Mouse (Mus musculus) T-cell, adult 2 months (primary cell): ENCODE measurements around the gene Rps3.
"Not testable (repeated sequence)": the region's sequence is repeated elsewhere in the genome, so short reads cannot be mapped to it uniquely, and the experiment has no call there.

Experiments used
- DNase-seq: peaks from one replicate; pipeline ENCODE4 v3.0.0; 2022; ENCODE audit warnings: low spot score

The Rps3 gene

GRCm38 (mm10) chr7:99483271-99483923 is at the start of gene Rps3:
Rps3 (minus strand) TSS chr7:99483738.
- DNase-seq: peak; percentile 96

- DNase-seq: no peak
Observed at GRCm38 (mm10) chr7:99532526-99532925, 49.0 kb upstream of the Rps3 start.

DNA sequence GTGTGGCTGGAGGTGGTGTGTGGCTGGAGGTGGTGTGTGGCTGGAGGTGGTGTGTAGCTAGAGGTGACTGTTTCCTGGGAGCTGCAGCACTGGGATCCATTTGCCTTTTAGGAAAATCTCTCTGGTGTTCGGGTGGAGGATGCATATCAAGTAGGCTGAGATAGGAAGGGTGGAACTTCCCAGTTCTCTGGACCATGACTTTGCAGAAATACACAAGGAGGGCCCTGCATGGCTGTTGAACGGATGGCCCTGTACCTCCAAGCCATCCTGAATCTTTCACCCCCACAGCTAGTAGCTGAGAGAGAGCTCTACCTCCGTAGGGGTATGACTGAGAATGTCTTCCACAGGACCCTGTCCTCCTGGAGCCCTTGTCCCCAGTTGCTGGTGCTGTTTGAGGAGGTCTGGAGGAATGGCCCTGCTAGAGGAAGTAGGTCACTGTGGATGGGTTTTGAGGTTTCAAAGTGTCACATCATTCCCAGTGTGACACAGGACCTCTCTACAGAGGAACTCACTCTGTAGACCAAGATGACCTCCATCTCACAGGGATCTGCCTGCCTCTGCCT is 48.0 kb upstream of the Rps3 start:
- DNase-seq: no peak

GRCm38 (mm10) chr7:99529410-99529809 is 45.9 kb upstream of the Rps3 start:
- DNase-seq: no peak

DNA sequence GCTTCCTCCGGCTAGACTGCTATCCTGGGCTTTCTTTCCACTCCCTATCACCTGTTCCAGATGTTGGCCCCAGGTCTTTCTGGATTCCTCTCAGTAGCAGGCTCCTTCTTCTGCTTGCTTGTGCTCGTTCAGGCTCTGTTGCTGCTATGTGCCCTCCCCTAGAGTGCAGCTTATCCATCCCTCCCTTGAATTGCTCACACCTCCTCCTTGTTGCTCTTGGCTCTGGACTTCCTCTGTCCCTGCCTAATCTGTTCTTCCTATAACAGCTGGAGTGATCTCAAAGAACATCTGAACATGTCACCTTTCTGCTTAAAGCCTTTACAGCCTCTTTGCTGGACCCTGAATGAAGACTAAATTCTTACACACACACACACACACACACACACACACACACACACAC is 45.0 kb upstream of the Rps3 start:
- DNase-seq: no peak

DNA sequence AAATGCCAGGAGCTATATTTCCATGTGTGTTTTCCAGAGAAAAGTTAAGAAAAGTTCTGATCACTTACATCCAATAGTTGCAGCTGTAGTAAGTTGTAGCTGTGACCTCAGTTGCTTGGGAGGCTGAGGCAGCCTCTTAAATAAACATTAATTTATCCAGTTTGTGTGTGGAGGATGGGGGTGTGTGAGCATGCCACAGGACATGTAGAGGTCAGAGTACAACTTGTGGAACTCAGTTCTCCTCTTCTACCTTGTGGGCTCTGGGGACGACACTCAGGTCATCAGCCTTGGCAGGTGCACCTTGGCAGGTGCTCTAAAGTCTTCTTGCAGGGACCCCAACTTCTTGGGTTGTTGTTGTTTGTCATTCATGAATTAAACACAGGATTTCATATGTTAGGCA is 40.3 kb upstream of the Rps3 start:
- DNase-seq: no peak

DNA sequence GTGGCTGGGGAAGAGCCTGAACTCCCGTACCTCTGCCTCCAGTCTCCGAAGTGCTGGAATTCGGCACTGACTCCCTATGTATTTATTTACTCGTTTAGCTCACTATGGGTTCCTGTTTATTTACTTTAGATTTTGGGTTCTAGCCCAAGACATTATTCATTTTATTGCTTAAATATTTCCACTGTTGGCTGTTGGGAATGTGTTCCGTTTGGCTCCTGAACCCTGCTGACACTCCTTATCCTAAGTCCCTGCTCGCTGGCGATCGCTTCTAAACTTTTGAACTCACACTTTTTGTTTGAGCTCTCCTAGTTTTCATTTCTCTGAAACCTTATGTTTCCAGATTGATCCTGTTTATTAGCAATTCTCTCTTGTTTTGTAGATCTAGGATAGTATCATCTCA is 39.6 kb upstream of the Rps3 start:
- DNase-seq: no peak

- DNase-seq: no peak
Observed at GRCm38 (mm10) chr7:99518954-99519644, 35.6 kb upstream of the Rps3 start.

DNA sequence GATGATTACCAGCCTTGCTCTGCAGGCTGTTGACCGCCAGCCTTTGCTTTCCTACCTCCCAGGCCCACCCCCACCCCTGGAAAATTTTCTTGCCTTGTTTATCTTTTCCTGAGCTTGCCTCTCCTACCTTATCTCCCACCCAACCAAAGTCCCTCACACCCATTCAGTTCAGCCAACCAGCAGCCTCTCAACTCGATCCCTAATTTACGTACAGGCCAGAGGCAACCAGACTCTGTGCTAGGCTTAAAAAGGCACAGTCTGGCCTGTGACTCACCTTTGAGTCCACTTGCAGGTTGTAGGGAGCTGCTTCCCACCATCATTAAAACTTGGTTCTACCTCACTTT is 33.2 kb upstream of the Rps3 start:
- no peak for DNase-seq

DNA sequence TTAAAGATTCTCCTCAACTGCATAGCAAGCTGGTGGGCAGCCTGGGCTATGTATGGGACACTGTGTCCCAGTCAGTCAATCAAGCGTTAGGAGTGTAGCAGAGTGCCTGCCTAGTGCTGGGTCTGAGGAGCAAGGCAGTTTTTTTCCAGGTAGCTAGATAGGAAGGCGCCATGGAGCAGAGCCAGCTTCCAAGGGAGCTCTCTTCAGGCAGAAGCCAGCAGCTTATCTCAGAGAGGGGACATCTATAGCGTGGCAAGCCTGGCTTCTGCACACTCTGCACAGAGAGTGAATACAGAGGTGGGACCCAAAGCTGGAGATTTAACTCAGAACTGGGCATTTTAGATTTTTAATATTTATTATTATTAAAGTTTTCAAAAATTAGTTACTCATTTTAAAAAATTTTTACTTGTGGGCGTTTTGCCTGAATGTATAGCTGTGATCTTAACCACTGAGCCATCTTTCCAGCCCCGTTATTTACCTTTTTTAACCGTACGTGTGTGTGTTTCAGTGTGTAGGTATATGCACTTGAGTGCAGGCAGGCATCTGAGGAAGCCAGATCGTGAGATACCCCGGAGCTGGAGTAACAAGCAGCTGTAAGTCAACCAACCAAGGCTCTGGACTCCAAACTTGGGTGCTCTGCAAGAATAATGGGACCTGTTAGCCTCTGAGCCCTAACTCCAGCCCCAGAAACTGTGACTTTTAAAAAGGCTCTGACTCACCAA is 32.7 kb upstream of the Rps3 start:
- DNase-seq: no peak

DNA sequence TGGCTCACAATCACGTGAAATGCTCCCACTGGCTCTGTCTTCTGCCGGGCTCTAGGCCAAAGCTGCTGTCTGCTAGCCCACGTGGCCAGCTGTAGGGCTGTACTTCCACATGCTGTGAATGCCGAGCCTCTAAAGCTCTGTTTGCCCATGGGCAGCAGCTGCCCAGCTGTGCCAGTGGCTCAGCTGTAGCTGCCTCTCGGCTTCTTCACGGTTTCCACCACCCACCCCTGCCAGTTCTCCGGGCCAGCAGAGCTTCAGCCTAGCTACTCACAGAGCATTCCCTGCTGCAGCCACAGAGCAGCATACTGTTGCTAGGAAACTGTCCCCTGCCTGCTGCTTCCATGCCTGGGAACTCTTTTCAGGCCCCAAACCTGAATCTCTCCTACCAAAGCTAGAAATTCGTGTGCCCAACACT is 26.6 kb upstream of the Rps3 start:
- no peak for DNase-seq

- not testable (repeated sequence) for DNase-seq
Observed at GRCm38 (mm10) chr7:99508187-99508586, 24.6 kb upstream of the Rps3 start.

DNA sequence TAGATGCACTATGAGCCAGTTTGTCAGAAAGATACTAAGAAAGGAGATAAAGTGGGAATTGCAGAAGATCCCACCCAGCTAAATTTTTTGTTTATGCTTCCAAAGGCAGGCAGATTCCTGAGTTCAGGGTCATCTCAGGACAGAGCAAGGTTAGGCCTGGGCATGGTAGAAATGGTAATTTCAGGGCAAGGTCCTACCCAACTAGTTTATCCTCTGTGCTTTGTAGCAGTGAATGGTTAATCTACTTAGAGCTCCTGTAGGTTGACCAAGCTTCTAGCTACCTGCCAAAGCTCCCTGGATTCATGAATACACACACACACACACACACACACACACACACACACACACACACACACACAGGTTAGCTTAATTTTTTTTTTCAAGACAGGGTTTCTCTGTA is 21.0 kb upstream of the Rps3 start:
- DNase-seq: no peak

GRCm38 (mm10) chr7:99501148-99501547 is 17.6 kb upstream of the Rps3 start:
- no peak for DNase-seq

DNA sequence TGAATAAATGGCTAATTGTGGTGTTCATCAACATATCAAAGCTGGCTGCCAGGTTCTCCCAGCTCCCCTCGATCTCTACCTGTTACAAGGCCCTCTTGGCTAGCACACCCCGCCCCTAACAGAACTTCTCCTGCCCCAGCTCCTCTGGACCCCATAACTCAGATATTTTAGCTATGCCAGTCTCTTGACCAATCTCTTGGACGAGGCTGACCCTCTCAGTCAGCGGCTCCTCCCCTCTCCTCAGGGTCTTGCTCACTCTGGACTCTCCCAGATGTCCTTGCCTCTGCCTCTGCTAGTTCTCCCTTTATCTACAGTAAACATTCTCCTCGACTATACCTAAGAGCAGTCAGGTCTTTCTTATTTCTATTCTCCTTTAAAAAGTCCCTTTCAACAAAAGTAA is 17.1 kb upstream of the Rps3 start:
- DNase-seq: no peak

DNA sequence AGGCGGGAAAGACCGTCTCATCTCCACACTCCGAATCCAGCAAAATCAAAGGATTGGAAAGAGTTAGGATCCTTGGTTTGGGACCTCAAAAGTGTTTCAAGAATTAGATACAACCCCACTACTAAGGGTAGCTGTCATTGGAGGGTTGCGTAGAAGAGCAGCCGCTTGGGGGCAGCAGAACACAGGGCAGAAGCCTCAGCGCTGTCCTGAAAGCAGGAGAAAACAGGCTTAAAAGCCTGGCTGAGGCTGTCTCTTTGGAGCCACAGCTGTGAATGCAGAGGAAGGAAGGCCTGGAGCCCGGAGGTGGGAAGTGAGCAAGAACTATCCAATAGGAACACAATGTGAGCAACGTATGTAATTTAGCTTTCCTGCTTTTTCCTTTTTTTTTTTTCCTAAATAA is 16.7 kb upstream of the Rps3 start:
- peak; percentile 71 for DNase-seq

GRCm38 (mm10) chr7:99499128-99499527 is 15.6 kb upstream of the Rps3 start:
- DNase-seq: no peak

DNA sequence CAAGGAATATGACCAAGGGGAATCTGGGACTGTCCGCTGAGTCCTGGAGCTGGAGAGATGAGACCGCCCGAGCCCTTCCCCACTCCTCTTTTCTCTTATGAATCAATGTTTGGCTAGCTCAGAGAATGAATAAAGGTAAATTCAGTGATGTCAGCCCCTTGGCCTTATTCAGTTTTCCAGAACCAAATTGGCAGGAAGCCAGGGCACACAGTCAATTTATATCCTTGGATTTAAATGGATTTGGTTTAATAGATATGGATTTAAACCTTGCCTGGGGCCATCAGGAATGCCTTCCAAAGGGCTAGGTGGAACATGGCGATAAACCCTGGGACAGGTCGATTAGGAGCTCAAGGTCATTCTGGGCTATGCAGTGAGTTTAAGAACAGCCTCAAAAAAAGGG is 6.2 kb upstream of the Rps3 start:
- DNase-seq: no peak

DNA sequence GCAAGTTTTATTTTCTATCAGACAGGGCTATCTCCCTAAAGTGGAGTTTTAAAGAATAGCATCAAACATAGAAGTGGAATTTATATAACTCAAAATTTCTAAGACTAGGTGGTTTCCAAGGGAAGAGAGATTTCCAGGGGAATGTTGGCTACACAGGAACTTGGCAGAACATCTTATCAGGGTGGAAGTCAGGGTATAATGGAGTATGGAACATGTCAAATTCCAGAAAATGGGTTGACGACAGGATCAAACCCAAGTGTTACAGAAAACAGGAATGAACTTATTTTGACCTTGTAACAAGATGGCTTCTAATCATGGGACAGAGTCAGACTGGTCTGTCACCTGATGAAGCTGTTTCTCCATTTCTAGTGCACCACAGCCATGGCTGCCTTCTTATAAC is 1.1 kb upstream of the Rps3 start:
- DNase-seq: no peak

GRCm38 (mm10) chr7:99483924-99484319 is 384 bp upstream of the Rps3 start:
- DNase-seq: no peak

DNA sequence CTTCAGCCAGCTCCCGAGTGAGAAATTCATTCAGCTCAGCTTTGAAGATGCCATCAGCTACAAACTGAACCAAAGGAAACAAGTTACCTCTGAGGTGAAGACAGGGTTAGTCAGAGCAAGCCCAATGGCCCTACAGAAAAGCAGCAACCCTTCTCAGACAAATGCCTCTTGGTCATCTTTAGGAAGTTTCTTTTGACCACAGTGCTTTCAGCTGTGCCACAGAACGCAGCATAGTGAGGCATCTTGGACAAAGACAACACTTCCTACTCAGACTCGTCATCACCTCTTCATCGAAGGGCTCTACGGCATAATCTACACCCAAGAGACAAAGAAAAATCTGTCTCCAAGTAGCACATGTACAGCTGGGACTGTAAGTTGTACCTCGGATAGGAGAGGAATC is 901 bp downstream of the Rps3 start:
- no peak for DNase-seq

DNA sequence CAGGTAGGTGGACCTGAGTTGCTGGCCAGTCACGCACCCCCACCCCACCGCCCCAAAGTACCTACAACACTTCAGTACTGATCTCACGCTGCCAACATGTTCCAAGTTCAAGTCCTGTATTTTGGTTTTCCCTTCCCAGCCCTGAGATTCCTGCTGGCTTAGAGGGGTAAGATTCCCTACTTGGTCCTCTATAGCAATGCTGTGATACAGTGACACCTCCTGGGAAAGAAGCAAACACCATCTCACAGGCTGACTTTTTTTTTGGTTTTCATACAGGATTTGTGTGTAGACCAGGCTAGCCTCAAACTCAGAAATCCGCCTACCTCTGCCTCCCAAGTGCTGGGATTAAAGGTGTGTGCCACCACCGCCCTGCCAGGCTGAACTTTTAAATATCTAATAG is 6.3 kb downstream of the Rps3 start:
- no peak for DNase-seq

- DNase-seq: no peak
Observed at GRCm38 (mm10) chr7:99476558-99477114, 6.9 kb downstream of the Rps3 start.
